Mouse (Mus musculus) thymus, postnatal 14 days (tissue): ENCODE measurements at regions not wholly inside any gene's neighbourhood (a gene's known extent, or its start where the extent isn't known, plus 50 kb on each side); places are given as distances from the start of the nearest gene placed in this dataset.

Source experiments
- DNase-seq: peaks from one replicate; pipeline ENCODE4 v3.0.0; 2021

GRCm38 (mm10) chr2:147454362-147455257, 92.9 kb downstream of the Pax1 start:
- DNase-seq = no peak
